Mouse (Mus musculus) limb, embryonic 14.5 days (tissue): ENCODE results near the gene Cds1. TPM values are rescaled to one million over a fixed set of nuclear protein-coding genes. Genes with fewer than 3 reads are reported as not detected.

Experiments used
- ATAC-seq: fragments of 200-750 bp; cut with Nextera tagmentation; 2 replicates; pipeline ENCODE4 v1.8.0; 2017; ENCODE audit warnings: low read depth, moderate number of reproducible peaks, moderate TSS enrichment; ENCODE audit not compliant: low FRiP score
- DNase-seq: peaks from one replicate; pipeline ENCODE4 v3.0.0-alpha.2; 2015; ENCODE audit warnings: low spot score
- H3K27ac ChIP-seq: fragments of 300-500 bp; sonication (generic); replicated peaks from 2 replicates; pipeline ENCODE4 v1.5.1; 2014; ENCODE audit warnings: low read depth, mild to moderate bottlenecking, low read length, moderate library complexity, mixed read lengths
- H3K27me3 ChIP-seq: fragments of 300-500 bp; sonication (generic); 2 replicates; pipeline ENCODE4 v1.6.1; 2014; ENCODE audit warnings: low read length, mixed read lengths; ENCODE audit not compliant: control insufficient read depth, insufficient read depth
- H3K36me3 ChIP-seq: fragments of 300-500 bp; sonication (generic); 2 replicates; pipeline ENCODE4 v1.6.1; 2014; ENCODE audit warnings: mild to moderate bottlenecking, low read length, moderate library complexity, mixed read lengths; ENCODE audit not compliant: control insufficient read depth, insufficient read depth
- H3K4me1 ChIP-seq: fragments of 300-500 bp; sonication (generic); 2 replicates; pipeline ENCODE4 v1.6.1; 2014; ENCODE audit warnings: antibody characterized with exemption, low read length, mixed read lengths; ENCODE audit not compliant: control insufficient read depth, insufficient read depth
- H3K4me2 ChIP-seq: fragments of 300-500 bp; sonication (generic); replicated peaks from 2 replicates; pipeline ENCODE4 v1.6.1; 2014; ENCODE audit warnings: low read depth, mild to moderate bottlenecking, low read length, moderate library complexity; ENCODE audit not compliant: severe bottlenecking
- H3K4me3 ChIP-seq: fragments of 300-500 bp; sonication (generic); replicated peaks from 2 replicates; pipeline ENCODE4 v1.5.1; 2014; ENCODE audit warnings: low read length
- H3K9ac ChIP-seq: fragments of 300-500 bp; sonication (generic); 2 replicates; pipeline ENCODE4 v1.6.1; 2014; ENCODE audit warnings: mild to moderate bottlenecking, low read depth, low read length, moderate library complexity; ENCODE audit not compliant: severe bottlenecking
- H3K9me3 ChIP-seq: fragments of 300-500 bp; sonication (generic); 2 replicates; pipeline ENCODE4 v1.6.1; 2016; ENCODE audit warnings: low read length; ENCODE audit not compliant: control insufficient read depth
- POLR2A ChIP-seq: fragments of 200-500 bp; IDR thresholded peaks from 2 replicates; pipeline ENCODE4 v1.8.0; 2012; ENCODE audit warnings: inconsistent platforms, mild to moderate bottlenecking, moderate library complexity, borderline replicate concordance; ENCODE audit not compliant: insufficient read depth, insufficient read length; ENCODE audit errors: extremely low read depth
- WGBS: fragments of 180-500 bp; shearing (Covaris S2); extraction: QIAGEN DNeasy Blood & Tissue Kit; methylation state at CpG from one replicate; pipeline ENCODE4 v1.1.7; 2014; 5-methylcytosine and 5-hydroxymethylcytosine counted together
- polyA plus RNA-seq, 2 experiments: library from polyadenylated mRNA; depleted of rRNA in 1 of 2; stranded (reverse) in 1 of 2; unstranded in 1 of 2; fragments of >200 nt; fragmentation: Nextera tagmentation in 1 of 2; extraction: Ambion mirVana in 1 of 2; gene quantifications; 2 replicates each; pipeline versions ENCODE4 v1.2.1 to v1.2.3; 2012 to 2014

The Cds1 gene
- polyA plus RNA-seq, 2 experiments: 5.9 to 9.2 TPM

DNA sequence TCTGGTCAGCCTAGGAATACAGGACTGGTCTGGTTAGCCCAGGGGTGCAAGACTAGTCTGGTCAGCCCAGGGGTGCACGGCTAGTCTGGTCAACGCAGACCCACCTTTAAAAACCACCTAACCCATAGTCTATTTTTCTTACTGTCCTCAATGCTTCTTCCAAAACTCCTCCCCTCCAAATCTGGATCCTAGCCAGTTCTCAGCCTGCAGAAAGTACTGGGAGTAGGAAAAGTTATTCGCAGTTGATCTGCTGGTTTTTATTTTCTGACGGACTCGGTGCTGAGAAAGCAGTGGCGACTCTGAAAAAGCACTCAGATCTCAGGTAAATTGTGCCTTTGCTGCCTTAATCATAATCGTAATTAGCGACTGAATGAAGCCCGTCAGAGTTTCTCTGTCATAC is 7.7 kb downstream of the Cds1 start:
- no peak for TF ChIP-seq POLR2A
- no peak for ATAC-seq
- Histone ChIP-seq H3K9ac (no peak overlapping the region), H3K4me2 (no peak overlapping the region), H3K36me3 (no peaks in the 10 kb centered on the region), H3K9me3 (no peaks in the 10 kb centered on the region), H3K4me1 (no peaks in the 10 kb centered on the region; the same call in 1 of the 2 replicates), H3K27ac (no peak overlapping the region), H3K27me3 (peaks cover 11% of the 10 kb centered on the region; the same call in 1 of the 2 replicates), H3K4me3 (no peak overlapping the region)
- 62% methylated on average over 9 of the region's 9 CpGs for WGBS
- no peak for DNase-seq

DNA sequence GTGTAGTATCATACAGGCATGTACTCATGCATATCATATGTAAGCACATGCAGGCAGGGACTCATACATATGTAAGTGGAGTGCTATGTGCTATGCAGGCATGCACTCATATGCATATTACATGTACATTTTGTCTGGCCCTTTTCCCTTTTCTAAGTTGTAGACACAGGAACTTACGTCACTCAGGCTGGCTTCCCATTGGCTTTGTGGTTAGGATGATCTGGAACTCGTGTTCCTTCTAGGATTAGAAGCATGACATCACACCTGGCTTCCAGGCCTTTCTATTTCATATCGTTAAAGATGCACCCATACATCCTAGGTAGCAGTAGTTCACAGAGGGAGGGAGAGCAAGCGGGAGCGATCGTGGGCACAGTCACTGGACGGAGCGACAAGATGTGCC is 10.3 kb downstream of the Cds1 start:
- Histone ChIP-seq H3K9ac (no peak overlapping the region), H3K9me3 (no peaks in the 10 kb centered on the region), H3K4me1 (no peaks in the 10 kb centered on the region; the same call in 1 of the 2 replicates), H3K4me2 (no peak overlapping the region), H3K36me3 (no peaks in the 10 kb centered on the region), H3K27me3 (no peaks in the 10 kb centered on the region), H3K27ac (no peak overlapping the region), H3K4me3 (no peak overlapping the region)
- WGBS: 89% methylated on average over 8 of the region's 8 CpGs
- no peak for DNase-seq
- TF ChIP-seq POLR2A: no peak
- ATAC-seq: no peak

DNA sequence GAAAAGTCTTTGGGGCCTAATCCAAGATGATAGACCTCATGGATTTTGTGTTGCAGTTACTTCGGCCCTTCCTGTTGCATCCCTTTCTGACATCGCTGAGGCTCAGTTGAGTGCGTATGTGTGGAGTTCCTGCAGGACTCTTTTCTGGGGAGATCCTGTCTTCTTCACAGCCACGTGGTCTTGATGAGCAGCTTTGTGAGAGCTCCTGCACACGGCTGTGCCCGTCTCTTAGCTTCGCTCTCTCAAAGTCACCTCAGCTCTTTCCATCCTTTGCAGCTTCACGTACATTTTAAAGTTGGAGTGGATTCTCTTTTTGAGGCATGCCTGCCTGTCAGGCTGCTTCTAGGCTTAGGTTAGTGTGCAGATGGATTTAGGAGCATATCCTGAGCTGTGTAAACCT is 11.6 kb downstream of the Cds1 start:
- Histone ChIP-seq H3K4me3 (no peak overlapping the region), H3K27ac (no peak overlapping the region), H3K4me1 (no peaks in the 10 kb centered on the region; the same call in 1 of the 2 replicates), H3K9me3 (no peaks in the 10 kb centered on the region), H3K27me3 (no peaks in the 10 kb centered on the region), H3K36me3 (no peaks in the 10 kb centered on the region), H3K4me2 (no peak overlapping the region), H3K9ac (no peak overlapping the region)
- no peak for TF ChIP-seq POLR2A
- ATAC-seq (no peak), DNase-seq (no peak)
- WGBS: 86% methylated on average over 8 of the region's 8 CpGs

DNA sequence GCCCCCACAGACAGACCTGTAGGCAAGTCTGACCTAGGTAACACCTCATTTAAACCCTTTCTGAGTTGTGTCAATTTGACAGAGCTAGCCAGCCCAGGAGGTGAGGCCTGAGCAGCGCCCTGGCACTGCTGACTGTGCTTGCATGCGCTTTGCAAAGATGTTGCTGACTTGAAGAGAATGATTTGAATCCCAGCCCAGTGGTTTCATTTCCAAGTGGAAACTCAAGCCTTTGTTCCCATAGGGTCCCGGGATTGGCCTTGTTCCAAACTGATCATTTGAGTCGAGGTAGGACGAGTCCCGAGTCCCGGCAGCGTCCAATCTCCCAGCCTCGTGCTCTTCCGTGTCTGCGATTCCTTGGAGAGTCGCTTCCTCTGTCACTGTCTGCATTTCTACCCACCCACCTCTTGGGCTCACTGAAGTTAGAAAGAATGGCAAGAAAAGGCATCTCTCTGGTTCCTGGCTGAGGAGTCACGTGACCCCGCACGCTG is 14.5 kb downstream of the Cds1 start:
- Histone ChIP-seq H3K4me1 (no peaks in the 10 kb centered on the region; the same call in 1 of the 2 replicates), H3K4me3 (no peak overlapping the region), H3K9ac (no peak overlapping the region), H3K9me3 (no peaks in the 10 kb centered on the region), H3K36me3 (no peaks in the 10 kb centered on the region), H3K27ac (no peak overlapping the region), H3K27me3 (no peaks in the 10 kb centered on the region), H3K4me2 (no peak overlapping the region)
- no peak for TF ChIP-seq POLR2A
- ATAC-seq (no peak), DNase-seq (no peak)
- WGBS: 84% methylated on average over 15 of the region's 15 CpGs

DNA sequence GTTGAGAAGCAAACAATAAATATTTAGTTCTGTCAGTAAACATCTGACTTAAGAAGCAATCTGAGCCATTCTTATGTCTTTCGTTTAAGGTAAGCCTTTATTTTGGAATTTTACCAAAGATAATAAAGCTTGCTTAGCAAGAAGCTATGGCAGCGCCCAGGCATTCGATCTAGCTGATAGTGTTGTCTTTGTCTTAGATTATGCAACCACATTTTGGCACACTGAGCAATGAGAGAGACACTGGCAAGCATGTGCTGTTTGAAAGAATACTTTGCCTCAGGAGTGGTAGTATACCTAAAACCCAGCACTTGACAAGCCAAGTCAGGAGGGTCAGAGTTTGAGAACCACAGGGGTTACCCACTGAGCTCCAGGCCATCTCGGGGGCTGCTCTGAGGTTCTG is 16.0 kb downstream of the Cds1 start:
- no peaks in the 10 kb centered on the region for H3K9me3 ChIP-seq
- H3K9ac ChIP-seq: no peak overlapping the region
- no peak overlapping the region for H3K27ac ChIP-seq
- H3K36me3 ChIP-seq: no peaks in the 10 kb centered on the region
- no peaks in the 10 kb centered on the region for H3K27me3 ChIP-seq
- DNase-seq (no peak), ATAC-seq (no peak)
- no peaks in the 10 kb centered on the region; the same call in 1 of the 2 replicates for H3K4me1 ChIP-seq
- no peak overlapping the region for H3K4me3 ChIP-seq
- 77% methylated on average over 4 of the region's 4 CpGs for WGBS
- no peak overlapping the region for H3K4me2 ChIP-seq
- TF ChIP-seq POLR2A: no peak

- ATAC-seq (no peak), DNase-seq (no peak)
- no peaks in the 10 kb centered on the region for H3K36me3 ChIP-seq
- no peak overlapping the region for H3K9ac ChIP-seq
- H3K27me3 ChIP-seq: no peaks in the 10 kb centered on the region
- no peaks in the 10 kb centered on the region for H3K4me1 ChIP-seq
- no peak overlapping the region for H3K4me3 ChIP-seq
- 74% methylated on average over 3 of the region's 3 CpGs for WGBS
- no peaks in the 10 kb centered on the region for H3K9me3 ChIP-seq
- no peak overlapping the region for H3K4me2 ChIP-seq
- H3K27ac ChIP-seq: no peak overlapping the region
- no peak for TF ChIP-seq POLR2A
Measured at GRCm38 (mm10) chr5:101784328-101784727, 19.4 kb downstream of the Cds1 start.
